Mouse (Mus musculus): ENCODE results near the gene Robo1. TPM values are rescaled to one million over a fixed set of nuclear protein-coding genes. Genes with fewer than 3 reads are reported as not detected.
A peak's percentile ranks its signal among the peaks of the same experiment; 100 is the strongest.

Robo1 gene
- polyA plus RNA-seq, 1 experiment from 2014 or later, result 18.2 TPM

DNA sequence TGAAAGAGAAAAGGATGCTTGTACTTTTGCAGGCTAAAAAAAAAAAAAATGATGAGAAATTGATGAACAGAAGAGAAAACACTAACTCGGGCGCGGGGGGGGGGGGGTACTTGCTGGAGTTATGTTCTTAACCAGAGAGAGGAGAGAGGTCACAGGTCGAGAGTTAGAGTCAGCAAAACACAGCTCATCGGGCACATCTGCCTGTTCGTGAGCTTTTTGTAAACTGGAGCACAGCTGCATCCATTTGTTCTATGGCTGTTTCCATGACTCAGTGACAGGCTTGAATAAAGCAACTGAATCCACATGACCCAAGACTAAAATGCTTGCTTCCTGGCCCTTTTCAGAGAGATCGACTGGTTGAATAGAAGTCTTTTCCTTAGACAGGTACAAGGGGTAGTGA is 325.7 kb downstream of the Robo1 start:
- Histone ChIP-seq H3K36me3 (no peaks in the 10 kb centered on the region), H3K4me1 (replicated peaks) (no peaks in the 10 kb centered on the region), H3K9me3 (no peaks in the 10 kb centered on the region), H3K9ac (no peak overlapping the region), H3K4me2 (replicated peaks) (no peak overlapping the region), H3K27ac (no peak overlapping the region), H3K27me3 (replicated peaks) (no peaks in the 10 kb centered on the region), H3K4me3 (replicated peaks) (no peak overlapping the region)
- 36% methylated on average over 6 of the region's 7 CpGs for WGBS
- peak; percentile 63 for ATAC-seq

DNA sequence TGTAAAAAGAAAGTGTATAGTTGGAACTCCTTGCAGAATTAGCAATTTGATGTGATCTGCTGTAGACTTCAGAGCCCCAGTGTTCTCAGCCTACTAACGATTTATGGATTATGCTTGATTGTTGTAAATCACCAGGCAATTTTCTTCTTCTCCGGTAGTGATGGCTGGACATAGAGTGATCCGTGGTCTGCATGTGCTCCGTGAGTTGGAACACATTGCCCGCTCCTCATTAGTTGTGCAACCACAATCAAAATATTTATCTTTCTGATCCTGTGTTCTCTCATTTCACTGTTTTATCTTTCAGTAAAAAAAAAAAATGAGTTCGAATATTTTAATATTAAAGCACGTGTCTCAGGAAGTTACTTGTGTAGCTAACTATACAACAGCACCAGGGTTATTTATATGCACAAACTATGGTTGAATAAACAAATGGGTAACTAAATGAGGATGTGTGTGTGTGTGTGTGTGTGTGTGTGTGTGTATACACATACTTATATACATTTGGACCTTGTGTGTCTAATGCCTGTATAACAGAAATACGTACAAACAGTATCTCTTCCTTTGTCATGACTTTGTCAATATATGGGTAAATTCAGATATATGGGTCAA is 331.3 kb downstream of the Robo1 start:
- H3K4me3 ChIP-seq (replicated peaks), result no peak overlapping the region
- H3K9me3 ChIP-seq, result no peaks in the 10 kb centered on the region
- H3K9ac ChIP-seq, result no peak overlapping the region
- no peaks in the 10 kb centered on the region for H3K36me3 ChIP-seq
- H3K27ac ChIP-seq, result 0 out of 2 replicates have a peak overlapping the region, but pooled peaks have one; percentile 44
- H3K4me1 ChIP-seq (replicated peaks), result 0 out of 2 replicates have a peak, but pooled peaks cover 3% of the 10 kb centered on the region
- H3K4me2 ChIP-seq (replicated peaks), result no peak overlapping the region
- no peak for ATAC-seq
- WGBS, result 57% methylated on average over 8 of the region's 8 CpGs
- no peaks in the 10 kb centered on the region for H3K27me3 ChIP-seq (replicated peaks)

GRCm38 (mm10) chr16:72640932-72641811 is 333.1 kb downstream of the Robo1 start:
- peak; percentile 66; the same call in 1 of the 2 replicates for ATAC-seq
- Histone ChIP-seq H3K4me3 (replicated peaks) (no peak overlapping the region), H3K9me3 (no peaks in the 10 kb centered on the region), H3K4me2 (replicated peaks) (no peak overlapping the region), H3K9ac (no peak overlapping the region), H3K36me3 (no peaks in the 10 kb centered on the region), H3K27ac (no peak overlapping the region), H3K27me3 (replicated peaks) (no peaks in the 10 kb centered on the region), H3K4me1 (replicated peaks) (0 out of 2 replicates have a peak, but pooled peaks cover 3% of the 10 kb centered on the region)
- 39% methylated on average over 9 of the region's 9 CpGs for WGBS

DNA sequence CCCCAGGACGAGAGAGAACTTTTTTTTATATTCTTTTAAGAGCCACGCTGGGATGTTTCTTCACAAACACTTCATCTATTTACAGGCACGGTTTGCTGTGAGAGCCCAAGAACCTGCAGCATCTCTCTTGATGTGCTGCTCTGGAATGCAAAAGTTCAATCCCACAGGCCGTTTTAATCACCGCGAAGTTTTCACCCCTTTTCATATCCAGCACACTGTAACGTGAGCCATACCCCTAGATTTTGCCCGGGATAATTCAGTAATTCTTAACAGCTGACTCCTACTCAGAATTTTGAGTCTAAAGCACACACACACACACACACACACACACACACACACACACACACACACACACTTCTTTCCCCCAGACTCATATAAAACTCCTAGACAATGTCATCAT is 337.8 kb downstream of the Robo1 start:
- H3K27me3 ChIP-seq (replicated peaks), result no peaks in the 10 kb centered on the region
- peak overlapping the region; percentile 33 for H3K4me2 ChIP-seq (replicated peaks)
- WGBS, result 32% methylated on average over 8 of the region's 8 CpGs
- no peak for ATAC-seq
- H3K4me1 ChIP-seq (replicated peaks), result no peaks in the 10 kb centered on the region
- H3K36me3 ChIP-seq, result no peaks in the 10 kb centered on the region
- H3K9me3 ChIP-seq, result no peaks in the 10 kb centered on the region
- no peak overlapping the region for H3K4me3 ChIP-seq (replicated peaks)
- H3K27ac ChIP-seq, result no peak overlapping the region
- no peak overlapping the region for H3K9ac ChIP-seq

- no peak; the same call in 1 of the 2 replicates for ATAC-seq
- Histone ChIP-seq H3K9ac (no peak overlapping the region), H3K4me1 (replicated peaks) (no peaks in the 10 kb centered on the region), H3K27me3 (replicated peaks) (no peaks in the 10 kb centered on the region), H3K27ac (no peak overlapping the region), H3K36me3 (no peaks in the 10 kb centered on the region), H3K9me3 (no peaks in the 10 kb centered on the region), H3K4me3 (replicated peaks) (no peak overlapping the region), H3K4me2 (replicated peaks) (0 out of 2 replicates have a peak overlapping the region, but pooled peaks have one; percentile 24)
- WGBS, result 47% methylated on average over 4 of the region's 4 CpGs
Measured at GRCm38 (mm10) chr16:72649314-72649713, 341.2 kb downstream of the Robo1 start.

GRCm38 (mm10) chr16:72655411-72655810 is 347.3 kb downstream of the Robo1 start:
- Histone ChIP-seq H3K27ac (no peak overlapping the region), H3K4me2 (replicated peaks) (no peak overlapping the region), H3K4me3 (replicated peaks) (no peak overlapping the region), H3K9ac (no peak overlapping the region), H3K27me3 (replicated peaks) (no peaks in the 10 kb centered on the region), H3K4me1 (replicated peaks) (no peaks in the 10 kb centered on the region), H3K36me3 (no peaks in the 10 kb centered on the region), H3K9me3 (no peaks in the 10 kb centered on the region)
- ATAC-seq, result no peak
- 73% methylated on average over 9 of the region's 9 CpGs for WGBS

- Histone ChIP-seq H3K36me3 (no peaks in the 10 kb centered on the region), H3K9ac (peak overlapping the region; percentile 69), H3K9me3 (no peaks in the 10 kb centered on the region), H3K4me1 (replicated peaks) (no peaks in the 10 kb centered on the region), H3K4me3 (replicated peaks) (peak overlapping the region; percentile 76), H3K27ac (peak overlapping the region; percentile 96), H3K27me3 (replicated peaks) (no peaks in the 10 kb centered on the region), H3K4me2 (replicated peaks) (peak overlapping the region; percentile 89)
- ATAC-seq, result peak; percentile 90
- under 1% methylated on average over 26 of the region's 26 CpGs for WGBS
Measured at GRCm38 (mm10) chr16:72662837-72663350, 354.8 kb downstream of the Robo1 start.

- peak; percentile 92 for ATAC-seq
- Histone ChIP-seq H3K4me2 (replicated peaks) (peak overlapping the region; percentile 89), H3K9me3 (no peaks in the 10 kb centered on the region), H3K36me3 (no peaks in the 10 kb centered on the region), H3K4me3 (replicated peaks) (peak overlapping the region; percentile 76), H3K27ac (peak overlapping the region; percentile 96), H3K9ac (peak overlapping the region; percentile 69), H3K27me3 (replicated peaks) (no peaks in the 10 kb centered on the region), H3K4me1 (replicated peaks) (no peaks in the 10 kb centered on the region)
- 0% methylated on average over 55 of the region's 55 CpGs for WGBS
Measured at GRCm38 (mm10) chr16:72663351-72664232, 355.5 kb downstream of the Robo1 start.

GRCm38 (mm10) chr16:72664233-72664613 is 356.1 kb downstream of the Robo1 start:
- H3K4me1 ChIP-seq (replicated peaks), result no peaks in the 10 kb centered on the region
- peak overlapping the region; percentile 89 for H3K4me2 ChIP-seq (replicated peaks)
- peak overlapping the region; percentile 76 for H3K4me3 ChIP-seq (replicated peaks)
- peak overlapping the region; percentile 69 for H3K9ac ChIP-seq
- H3K36me3 ChIP-seq, result no peaks in the 10 kb centered on the region
- H3K27me3 ChIP-seq (replicated peaks), result no peaks in the 10 kb centered on the region
- H3K27ac ChIP-seq, result peak overlapping the region; percentile 96; the same call in 1 of the 2 replicates
- no peaks in the 10 kb centered on the region for H3K9me3 ChIP-seq
- ATAC-seq, result no peak
- 2% methylated on average over 12 of the region's 12 CpGs for WGBS

DNA sequence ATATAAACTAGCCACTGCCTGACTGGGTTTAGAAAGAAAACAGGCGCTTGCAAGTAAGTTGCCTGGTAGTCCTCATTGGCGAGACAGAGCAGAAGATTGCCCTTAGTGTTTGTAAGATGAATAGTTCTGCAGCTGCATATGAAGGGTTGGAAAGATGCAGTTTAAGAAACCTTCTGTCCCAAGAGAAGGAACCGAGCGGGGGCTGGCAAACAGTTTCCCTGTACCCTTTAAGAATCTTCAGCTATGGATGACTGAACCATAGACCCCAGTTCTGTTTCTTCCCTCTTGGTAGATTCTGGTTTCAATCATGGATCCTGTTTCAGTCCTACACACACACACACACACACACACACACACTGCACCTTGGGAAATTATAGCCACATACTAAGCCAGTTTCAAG is 356.7 kb downstream of the Robo1 start:
- ATAC-seq, result no peak

DNA sequence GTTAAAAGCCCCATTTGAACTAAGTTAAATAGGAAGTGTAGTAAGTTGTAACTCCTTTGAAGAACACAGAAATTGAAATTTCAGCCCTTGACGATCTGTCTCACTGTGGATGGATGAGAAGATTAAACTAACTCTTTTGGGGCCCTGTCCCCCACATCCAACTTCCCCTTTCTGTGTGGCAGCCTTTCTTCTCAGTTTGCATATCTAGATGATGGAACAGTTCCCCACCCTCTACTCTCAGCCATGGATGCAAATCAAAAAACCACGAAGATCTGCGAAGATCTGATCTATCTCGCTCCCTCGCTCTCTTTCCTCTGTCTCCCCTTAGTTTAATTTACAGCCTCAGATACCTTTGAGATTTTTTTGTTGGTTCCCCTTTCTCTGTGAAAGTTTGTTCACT is 357.3 kb downstream of the Robo1 start:
- Histone ChIP-seq H3K4me3 (replicated peaks) (peak overlapping the region; percentile 22), H3K9ac (no peak overlapping the region), H3K4me1 (replicated peaks) (no peaks in the 10 kb centered on the region), H3K9me3 (no peaks in the 10 kb centered on the region), H3K27me3 (replicated peaks) (no peaks in the 10 kb centered on the region), H3K27ac (no peak overlapping the region), H3K4me2 (replicated peaks) (peak overlapping the region; percentile 89), H3K36me3 (no peaks in the 10 kb centered on the region)
- ATAC-seq, result no peak
- 33% methylated on average over 5 of the region's 5 CpGs for WGBS

More for the DNA sequence above, 356.7 kb downstream of the Robo1 start:
- peak overlapping the region; percentile 69; the same call in 1 of the 2 replicates for H3K9ac ChIP-seq
- H3K27me3 ChIP-seq (replicated peaks), result no peaks in the 10 kb centered on the region
- H3K4me2 ChIP-seq (replicated peaks), result peak overlapping the region; percentile 89
- H3K27ac ChIP-seq, result no peak overlapping the region
- WGBS, result 30% methylated on average over 4 of the region's 4 CpGs
- no peaks in the 10 kb centered on the region for H3K9me3 ChIP-seq
- no peaks in the 10 kb centered on the region for H3K36me3 ChIP-seq
- H3K4me1 ChIP-seq (replicated peaks), result no peaks in the 10 kb centered on the region
- peak overlapping the region; percentile 76 for H3K4me3 ChIP-seq (replicated peaks)
